In the genomic region with DNA sequence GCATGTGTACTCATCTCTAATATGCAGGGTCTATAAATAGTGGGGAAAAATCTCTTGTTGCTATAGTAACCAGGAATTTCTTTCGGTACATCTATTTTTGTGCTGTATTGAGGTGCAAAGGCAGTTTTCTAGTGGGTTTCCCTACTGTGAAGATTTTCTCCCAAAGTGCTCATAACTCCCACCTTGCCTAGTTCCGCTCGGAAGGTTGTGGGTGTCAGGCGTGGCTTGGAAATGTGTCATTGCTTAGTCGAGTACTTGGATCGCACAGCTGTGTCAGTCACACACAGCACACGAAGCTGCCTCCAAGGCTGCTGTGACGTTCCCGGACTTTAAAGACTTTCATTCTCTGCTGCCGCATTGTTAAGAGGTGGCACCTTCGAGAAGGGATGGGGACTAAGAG, we compare ENCODE assay signal across 14 mouse cellular contexts.
DNase-seq lines count a peak whose midpoint lies in the region; ATAC-seq and TF ChIP-seq lines count a peak whose summit lies in the region.
"Had no signal": no experiment of that assay in that cellular context is flagged by ENCODE, and none has a peak within 500 bp of the region (broad histone marks: within the 10 kb centered on the region; RNA-seq: fewer than 3 reads in every experiment).

No protein-coding gene starts in this region.

- TF ChIP-seq POLR2A in myocyte (IDR thresholded peaks at IDR 0.05; ENCODE audit: insufficient read length, low read depth), result no peak

- no peaks in the 10 kb centered on the region for H3K9me3 ChIP-seq in forebrain, embryonic 13.5 days (replicated peaks)
- H3K9me3 ChIP-seq in forebrain, embryonic 11.5 days (ENCODE audit: control insufficient read depth, low read length), result no peaks in the 10 kb centered on the region
- H3K9me3 ChIP-seq: limb, embryonic 13.5 days had no signal

- DNase-seq in forebrain, embryonic 11.5 days (ENCODE audit: low spot score), result no peak
- DNase-seq in brain, adult 2 months (ENCODE audit: low read depth, low spot score), result peak; percentile 95
- DNase-seq in layer of hippocampus, adult 9-11 months, result peak; percentile 72
- no peak for DNase-seq in spleen, postnatal 4 days (ENCODE audit: low spot score in 2 of 2)
- no peak for DNase-seq in lung, adult 18-20 months
- no peak for DNase-seq in cerebellum, adult 9-10 months
- DNase-seq: adrenal gland, postnatal 10 days; cerebellum, postnatal 14 days; kidney, adult 11 months; thymus, postnatal 36 days had no signal

- ATAC-seq in forebrain, embryonic 13.5 days, result peak; percentile 53
- ATAC-seq in forebrain, embryonic 11.5 days (replicated peaks; ENCODE audit: low FRiP score), result no peak
- ATAC-seq: lung, postnatal 0 days had no signal

- no peak overlapping the region for H3K4me2 ChIP-seq in forebrain, embryonic 13.5 days
- H3K4me2 ChIP-seq in forebrain, embryonic 11.5 days (ENCODE audit: low read depth, low read length, severe bottlenecking), result no peak overlapping the region
- H3K4me2 ChIP-seq in myocyte (ENCODE audit: low read depth), result peak overlapping the region; percentile 24
- H3K4me2 ChIP-seq: limb, embryonic 13.5 days had no signal

- H3K4me3 ChIP-seq in forebrain, embryonic 13.5 days, result no peak overlapping the region
- no peak overlapping the region for H3K4me3 ChIP-seq in forebrain, embryonic 11.5 days (ENCODE audit: low read depth, low read length)
- H3K4me3 ChIP-seq in myocyte, result no peak overlapping the region
- H3K4me3 ChIP-seq: limb, embryonic 13.5 days had no signal

- H3K36me3 ChIP-seq in forebrain, embryonic 13.5 days (ENCODE audit: poor library complexity, severe bottlenecking), result no peaks in the 10 kb centered on the region
- H3K36me3 ChIP-seq in forebrain, embryonic 11.5 days (ENCODE audit: control insufficient read depth, insufficient read depth, low read length), result no peaks in the 10 kb centered on the region
- H3K36me3 ChIP-seq in myocyte (ENCODE audit: control insufficient read depth, insufficient read depth), result no peaks in the 10 kb centered on the region
- H3K36me3 ChIP-seq: limb, embryonic 13.5 days had no signal

- H3K4me1 ChIP-seq in forebrain, embryonic 13.5 days, result no peaks in the 10 kb centered on the region
- no peaks in the 10 kb centered on the region for H3K4me1 ChIP-seq in forebrain, embryonic 11.5 days (replicated peaks; ENCODE audit: control insufficient read depth, insufficient read depth, low read length)
- H3K4me1 ChIP-seq: limb, embryonic 13.5 days had no signal

- no peak overlapping the region for H3ac ChIP-seq in myocyte (ENCODE audit: control insufficient read depth, insufficient read length)

- H3K79me2 ChIP-seq in myocyte (ENCODE audit: control insufficient read depth, insufficient read depth), result no peaks in the 10 kb centered on the region

- WGBS in forebrain, embryonic 13.5 days, result 75% methylated on average over 11 of the region's 11 CpGs
- 86% methylated on average over 11 of the region's 11 CpGs for WGBS in forebrain, embryonic 11.5 days

- H3K27me3 ChIP-seq in forebrain, embryonic 13.5 days, result no peaks in the 10 kb centered on the region
- H3K27me3 ChIP-seq in forebrain, embryonic 11.5 days (ENCODE audit: control insufficient read depth, insufficient read depth, low read length), result no peaks in the 10 kb centered on the region
- H3K27me3 ChIP-seq in myocyte (ENCODE audit: control insufficient read depth, insufficient read depth, insufficient read length), result no peaks in the 10 kb centered on the region
- H3K27me3 ChIP-seq: limb, embryonic 13.5 days had no signal

- H3K9ac ChIP-seq in forebrain, embryonic 13.5 days, result no peak overlapping the region
- no peak overlapping the region for H3K9ac ChIP-seq in forebrain, embryonic 11.5 days (ENCODE audit: low read length)
- H3K9ac ChIP-seq: limb, embryonic 13.5 days had no signal

- no peak overlapping the region for H3K27ac ChIP-seq in forebrain, embryonic 13.5 days
- H3K27ac ChIP-seq in forebrain, embryonic 11.5 days (ENCODE audit: low read depth, low read length), result no peak overlapping the region
- H3K27ac ChIP-seq: limb, embryonic 13.5 days had no signal

TF ChIP-seq in myocyte, 11 proteins besides CTCF, POLR2A, EP300 and RAD21:
- TF ChIP-seq SRF (IDR thresholded peaks at IDR 0.05; ENCODE audit: control insufficient read depth, insufficient read length, low read depth) (no peak), MYOD1 (IDR thresholded peaks at IDR 0.05; ENCODE audit: control insufficient read depth in 1 of 3, insufficient read length in 2 of 3, low read depth in 2 of 3) (peak in 2 of 3 experiments; percentile 22 to 31)

Comparison
In these comparisons a context has a peak if more than half of its experiments do, and no peak if none do; other contexts are left out.
1. DNase-seq: peak in brain, adult 2 months (single experiment) and layer of hippocampus, adult 9-11 months (single experiment); none in forebrain, embryonic 11.5 days (single experiment), spleen, postnatal 4 days (0 of 2), lung, adult 18-20 months (0 of 2) and cerebellum, adult 9-10 months (single experiment).